Mouse (Mus musculus) heart, adult 2 months (tissue): Measurements from ENCODE around the gene Nvl.

Experiments used
- CTCF ChIP-seq: fragments of 200-600 bp; IDR thresholded peaks from 2 replicates; pipeline ENCODE4 v1.8.1; 2022; ENCODE audit warnings: antibody characterized with exemption, mild to moderate bottlenecking, moderate library complexity
- POLR2A ChIP-seq: fragments of 200-500 bp; IDR thresholded peaks from 2 replicates; pipeline ENCODE4 v1.6.1; 2011; ENCODE audit warnings: mild to moderate bottlenecking, low read depth, low read length, control low read depth; ENCODE audit not compliant: insufficient read depth

GRCm38 (mm10) chr1:181117112-181117511 lies 26.9 kb downstream of the Nvl start:
- TF ChIP-seq POLR2A = no peak
- no peak for TF ChIP-seq CTCF
